Mouse (Mus musculus) neural tube, embryonic 12.5 days (tissue): ENCODE measurements around the gene Mpo. TPM values are rescaled to one million over a fixed set of nuclear protein-coding genes. Genes with fewer than 3 reads are reported as not detected.

Source experiments
- ATAC-seq: fragments of 200-750 bp; cut with Nextera tagmentation; 2 replicates; pipeline ENCODE4 v1.8.0; 2017; ENCODE audit warnings: low read depth, mild to moderate bottlenecking, moderate TSS enrichment, moderate library complexity; ENCODE audit not compliant: low FRiP score
- H3K27ac ChIP-seq: fragments of 300-500 bp; sonication (generic); 2 replicates; pipeline ENCODE4 v1.5.1; 2016
- H3K27me3 ChIP-seq: fragments of 300-500 bp; sonication (generic); replicated peaks from 2 replicates; pipeline ENCODE4 v1.6.1; 2016; ENCODE audit warnings: mild to moderate bottlenecking
- H3K36me3 ChIP-seq: fragments of 300-500 bp; sonication (generic); 2 replicates; pipeline ENCODE4 v1.6.1; 2016; ENCODE audit warnings: mild to moderate bottlenecking
- H3K4me1 ChIP-seq: fragments of 300-500 bp; sonication (generic); 2 replicates; pipeline ENCODE4 v1.6.1; 2016
- H3K4me2 ChIP-seq: fragments of 300-500 bp; sonication (generic); replicated peaks from 2 replicates; pipeline ENCODE4 v1.6.1; 2016; ENCODE audit warnings: mild to moderate bottlenecking
- H3K4me3 ChIP-seq: fragments of 300-500 bp; sonication (generic); 2 replicates; pipeline ENCODE4 v1.5.1; 2016
- H3K9ac ChIP-seq: fragments of 300-500 bp; sonication (generic); 2 replicates; pipeline ENCODE4 v1.6.1; 2016; ENCODE audit warnings: mild to moderate bottlenecking
- H3K9me3 ChIP-seq: fragments of 300-500 bp; sonication (generic); 2 replicates; pipeline ENCODE4 v1.6.1; 2016; ENCODE audit warnings: mild to moderate bottlenecking
- WGBS: fragments of 180-500 bp; shearing (Covaris S2); methylation state at CpG from one replicate; pipeline ENCODE4 v1.1.7; 2016; 5-methylcytosine and 5-hydroxymethylcytosine counted together
- polyA plus RNA-seq: library from polyadenylated mRNA; unstranded; fragments of >200 nt; fragmentation: Nextera tagmentation; extraction: Ambion mirVana; gene quantifications from 2 replicates; pipeline ENCODE4 v1.2.1, GENCODE M21; 2016

Mpo gene
- polyA plus RNA-seq, 1 experiment from 2014 or later = 2.8 TPM

DNA sequence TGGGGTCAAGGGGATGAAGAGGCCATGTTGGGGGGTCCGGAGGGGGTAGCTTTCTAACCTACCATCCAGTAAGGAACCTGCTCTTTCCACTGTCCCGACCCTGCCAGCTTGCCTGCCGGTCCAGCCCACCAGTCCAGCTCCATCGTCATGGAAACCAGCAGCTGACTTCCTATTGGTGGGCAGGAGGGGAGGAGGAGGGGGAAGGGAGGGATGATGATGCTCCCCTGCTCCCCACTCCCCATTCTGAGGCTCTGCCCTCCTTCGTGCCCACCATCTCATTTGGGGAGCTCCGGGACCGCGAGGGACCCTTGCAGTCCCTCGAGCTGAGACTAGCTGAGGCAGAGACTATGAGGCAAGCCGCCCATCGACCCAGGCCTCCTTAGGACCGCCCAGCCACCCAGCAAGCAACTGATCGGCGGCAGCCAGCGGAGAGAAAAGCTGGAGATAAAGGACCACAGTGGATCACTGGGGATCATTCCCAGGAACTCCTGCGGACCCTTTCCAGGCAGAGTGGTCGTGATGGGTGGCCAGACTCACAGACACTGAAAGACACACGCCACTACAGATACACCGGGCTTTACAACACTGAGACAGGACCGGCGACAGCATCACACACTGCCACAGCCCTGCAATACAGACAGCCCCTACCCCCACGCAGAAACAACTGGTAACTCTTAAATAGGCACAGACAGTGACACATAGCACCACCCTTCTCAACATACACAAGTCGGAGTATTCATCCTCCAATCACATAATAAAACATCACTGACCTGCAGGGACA is 32.9 kb upstream of the Mpo start, which contains the start of gene Tspoap1:
Gene Tspoap1, plus strand, starts transcription at position 241 of the 781 bp plus-strand sequence.
- peaks cover 53% of the 10 kb centered on the region for H3K27me3 ChIP-seq
- peak within 1 kb of the TSS; percentile 40 for H3K4me3 ChIP-seq
- no peaks in the 10 kb centered on the region for H3K9me3 ChIP-seq
- peaks cover 42% of the 10 kb centered on the region for H3K4me1 ChIP-seq
- peak; percentile 73; the same call in 1 of the 2 replicates for ATAC-seq
- 5% methylated on average over 23 of the region's 23 CpGs for WGBS
- no peak within 1 kb of the TSS; the same call in 1 of the 2 replicates for H3K27ac ChIP-seq
- peak within 1 kb of the TSS; percentile 67 for H3K9ac ChIP-seq
- no peaks in the 10 kb centered on the region for H3K36me3 ChIP-seq
- peak within 1 kb of the TSS; percentile 96 for H3K4me2 ChIP-seq

DNA sequence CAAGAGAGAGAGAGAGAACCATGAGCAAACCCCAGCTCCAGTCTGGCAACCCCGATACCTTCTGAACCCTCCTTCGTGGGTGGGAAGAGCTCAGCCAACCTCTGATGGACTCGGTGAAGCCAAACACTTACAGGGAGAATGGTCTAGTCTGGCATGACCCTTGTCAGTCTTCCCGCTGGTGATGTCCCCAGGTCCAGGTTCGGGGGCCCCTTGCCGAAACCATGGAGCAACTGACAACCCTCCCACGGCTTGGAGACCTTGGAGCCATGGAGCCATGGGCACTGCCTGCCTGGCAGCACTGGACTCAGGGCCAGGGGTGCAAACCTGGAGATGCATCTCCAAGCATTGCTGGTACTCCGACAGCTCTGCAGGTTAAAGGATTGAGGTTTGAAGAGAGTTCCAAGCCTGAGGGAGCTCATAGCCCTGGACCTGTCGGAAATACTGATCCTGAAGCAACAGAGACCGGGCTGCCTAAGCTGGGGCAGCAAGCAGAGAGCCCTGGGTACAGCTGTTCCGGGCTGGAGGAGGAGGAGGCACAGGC is 32.1 kb upstream of the Mpo start:
- WGBS = 62% methylated on average over 11 of the region's 11 CpGs
- Histone ChIP-seq H3K27me3 (peaks cover 61% of the 10 kb centered on the region), H3K36me3 (no peaks in the 10 kb centered on the region), H3K9ac (peak overlapping the region; percentile 67), H3K4me1 (peaks cover 42% of the 10 kb centered on the region), H3K4me3 (peak overlapping the region; percentile 40), H3K4me2 (peak overlapping the region; percentile 96), H3K9me3 (no peaks in the 10 kb centered on the region), H3K27ac (no peak overlapping the region)
- no peak for ATAC-seq

DNA sequence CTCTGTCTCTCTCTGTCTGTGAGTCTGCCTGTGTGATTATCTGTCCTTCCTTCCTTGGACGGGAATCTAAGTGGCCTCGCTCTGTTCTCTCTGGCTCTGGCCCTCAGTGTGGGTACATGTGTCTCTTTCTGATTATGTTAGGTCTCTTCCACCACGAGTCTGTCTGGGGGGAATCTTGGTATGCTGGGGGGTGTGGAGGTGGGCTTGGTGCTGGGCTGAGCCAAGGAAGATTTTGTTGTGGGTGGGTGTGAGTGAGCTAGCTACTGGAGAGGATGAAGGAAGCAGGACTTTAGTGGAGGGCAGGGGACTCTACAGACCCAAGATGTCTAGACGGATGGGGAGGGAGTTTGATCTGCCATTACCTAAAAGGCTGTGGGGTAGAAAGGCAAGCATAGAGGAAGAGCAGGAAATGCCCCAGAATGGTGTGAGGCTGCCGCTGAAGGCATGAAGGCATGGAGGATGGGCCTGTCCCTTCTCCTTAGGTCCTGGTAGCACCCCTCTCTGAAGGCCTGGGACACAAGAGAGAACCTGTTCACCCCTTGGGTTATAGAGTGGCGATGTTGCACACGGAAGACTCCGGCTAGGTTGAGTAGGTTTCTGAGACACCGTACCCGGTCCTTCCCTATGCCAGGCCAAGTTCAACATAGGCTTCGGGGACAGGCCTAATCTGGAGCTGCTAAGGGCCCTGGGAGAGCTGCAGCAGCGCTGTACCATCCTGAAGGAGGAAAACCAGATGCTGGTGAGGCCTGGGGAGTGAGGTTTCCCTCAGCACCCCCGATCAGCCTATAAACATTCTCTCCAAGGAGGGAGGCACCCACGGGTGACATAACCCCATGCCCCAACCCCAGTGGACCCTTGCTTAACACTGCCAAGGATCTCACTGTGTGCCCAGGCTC is 31.3 kb upstream of the Mpo start:
- peak overlapping the region; percentile 96 for H3K4me2 ChIP-seq
- H3K36me3 ChIP-seq = no peaks in the 10 kb centered on the region
- ATAC-seq = no peak
- 77% methylated on average over 14 of the region's 14 CpGs for WGBS
- no peaks in the 10 kb centered on the region for H3K9me3 ChIP-seq
- H3K4me1 ChIP-seq = peaks cover 42% of the 10 kb centered on the region
- peak overlapping the region; percentile 44 for H3K9ac ChIP-seq
- no peak overlapping the region for H3K27ac ChIP-seq
- H3K4me3 ChIP-seq = peak overlapping the region; percentile 64
- peaks cover 69% of the 10 kb centered on the region for H3K27me3 ChIP-seq

DNA sequence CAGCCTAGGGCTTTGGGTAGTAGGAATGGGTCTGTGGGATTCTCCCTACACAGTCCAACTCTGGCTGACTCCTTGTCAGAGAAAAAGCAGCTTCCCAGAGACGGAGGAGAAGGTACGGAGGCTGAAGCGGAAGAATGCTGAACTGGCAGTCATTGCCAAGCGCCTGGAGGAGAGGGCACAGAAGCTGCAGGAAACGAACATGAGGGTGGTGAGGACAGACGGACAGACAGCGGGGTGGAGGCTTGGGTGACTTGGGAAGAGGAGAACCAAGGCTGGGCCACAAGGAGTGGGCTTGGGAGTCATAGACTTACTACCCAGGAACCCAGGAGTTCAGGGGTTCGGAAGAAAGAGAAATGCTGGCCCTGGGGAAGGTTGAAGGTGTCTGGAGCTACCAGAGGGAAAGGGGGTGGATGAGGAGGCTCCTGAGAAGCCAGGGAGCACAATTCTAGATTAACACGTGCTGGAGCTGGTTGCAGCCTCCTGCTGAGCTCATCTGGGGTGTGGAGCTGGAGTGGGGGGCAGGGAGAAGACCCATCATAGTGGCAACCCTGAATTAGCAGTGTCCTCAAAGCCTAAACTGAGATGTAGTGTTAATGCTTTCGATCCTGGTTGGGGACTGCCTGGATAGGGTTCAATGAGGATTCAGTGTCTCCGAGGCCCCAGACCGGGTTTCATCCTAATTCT is 30.5 kb upstream of the Mpo start:
- Histone ChIP-seq H3K36me3 (no peaks in the 10 kb centered on the region), H3K4me1 (peaks cover 42% of the 10 kb centered on the region), H3K27me3 (peaks cover 70% of the 10 kb centered on the region), H3K9me3 (no peaks in the 10 kb centered on the region), H3K27ac (no peak overlapping the region), H3K4me2 (peak overlapping the region; percentile 96), H3K9ac (peak overlapping the region; percentile 70), H3K4me3 (peak overlapping the region; percentile 64)
- ATAC-seq = no peak
- WGBS = 45% methylated on average over 12 of the region's 12 CpGs

DNA sequence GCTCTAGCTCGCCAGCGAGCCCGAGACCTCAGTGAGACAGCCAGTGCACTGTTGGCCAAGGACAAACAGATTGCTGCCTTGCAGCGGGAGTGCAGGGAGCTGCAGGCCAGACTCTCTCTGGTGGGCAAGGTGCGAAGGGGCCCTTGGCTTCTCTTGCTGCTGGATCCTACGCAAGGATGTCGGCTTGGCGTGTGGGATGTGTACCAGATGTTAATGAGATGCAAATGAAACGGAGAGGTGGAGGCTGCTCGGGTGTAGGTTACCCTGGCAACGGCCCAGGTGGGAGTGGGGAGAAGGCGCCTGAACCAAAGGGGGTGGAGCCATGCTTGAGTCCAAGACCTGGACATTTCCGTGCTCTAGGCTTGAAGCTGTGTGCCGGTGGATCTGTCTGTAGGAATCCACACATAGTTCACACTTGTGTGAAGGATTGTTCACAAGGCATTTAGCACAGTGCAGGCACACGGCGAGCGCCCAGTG is 29.8 kb upstream of the Mpo start:
- H3K4me3 ChIP-seq = peak overlapping the region; percentile 64
- WGBS = 1% methylated on average over 17 of the region's 17 CpGs
- H3K9me3 ChIP-seq = no peaks in the 10 kb centered on the region
- peak overlapping the region; percentile 70 for H3K9ac ChIP-seq
- no peaks in the 10 kb centered on the region for H3K36me3 ChIP-seq
- no peak overlapping the region for H3K27ac ChIP-seq
- peak; percentile 48 for ATAC-seq
- peaks cover 42% of the 10 kb centered on the region for H3K4me1 ChIP-seq
- peak overlapping the region; percentile 96 for H3K4me2 ChIP-seq
- peaks cover 70% of the 10 kb centered on the region for H3K27me3 ChIP-seq

GRCm38 (mm10) chr11:87763988-87764876 is 29.1 kb upstream of the Mpo start:
- peaks cover 42% of the 10 kb centered on the region for H3K4me1 ChIP-seq
- ATAC-seq = peak; percentile 51
- H3K27me3 ChIP-seq = peaks cover 70% of the 10 kb centered on the region
- H3K27ac ChIP-seq = no peak overlapping the region
- H3K4me2 ChIP-seq = peak overlapping the region; percentile 96
- WGBS = under 1% methylated on average over 65 of the region's 65 CpGs
- no peaks in the 10 kb centered on the region for H3K36me3 ChIP-seq
- H3K9ac ChIP-seq = peak overlapping the region; percentile 70
- H3K9me3 ChIP-seq = no peaks in the 10 kb centered on the region
- H3K4me3 ChIP-seq = peak overlapping the region; percentile 64

DNA sequence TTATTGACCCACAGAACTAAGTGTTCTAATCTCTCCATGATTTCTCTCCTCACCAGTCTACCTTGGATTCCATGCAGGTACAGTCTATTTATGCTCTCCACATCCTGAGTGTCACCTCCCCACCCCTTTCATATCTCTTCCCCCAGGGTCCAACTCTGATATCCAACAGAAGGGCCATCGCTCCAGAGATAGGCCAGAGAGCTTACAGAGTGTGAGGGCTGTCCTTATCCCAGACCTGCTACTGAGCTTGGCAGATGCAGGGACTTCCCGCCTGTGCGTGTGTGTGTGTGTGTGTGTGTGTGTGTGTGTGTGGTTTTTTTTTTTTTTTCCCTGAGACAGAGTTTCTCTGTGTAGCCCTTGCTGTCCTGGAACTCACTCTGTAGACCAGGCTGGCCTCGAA is 24.6 kb upstream of the Mpo start:
- H3K27me3 ChIP-seq = peaks cover 35% of the 10 kb centered on the region
- no peak overlapping the region for H3K9ac ChIP-seq
- H3K27ac ChIP-seq = no peak overlapping the region
- no peaks in the 10 kb centered on the region for H3K9me3 ChIP-seq
- H3K36me3 ChIP-seq = 0 out of 2 replicates have a peak, but pooled peaks cover 8% of the 10 kb centered on the region
- no peak for ATAC-seq
- H3K4me2 ChIP-seq = no peak overlapping the region
- H3K4me3 ChIP-seq = no peak overlapping the region
- WGBS = 81% methylated on average over 4 of the region's 4 CpGs
- H3K4me1 ChIP-seq = peaks cover 13% of the 10 kb centered on the region

DNA sequence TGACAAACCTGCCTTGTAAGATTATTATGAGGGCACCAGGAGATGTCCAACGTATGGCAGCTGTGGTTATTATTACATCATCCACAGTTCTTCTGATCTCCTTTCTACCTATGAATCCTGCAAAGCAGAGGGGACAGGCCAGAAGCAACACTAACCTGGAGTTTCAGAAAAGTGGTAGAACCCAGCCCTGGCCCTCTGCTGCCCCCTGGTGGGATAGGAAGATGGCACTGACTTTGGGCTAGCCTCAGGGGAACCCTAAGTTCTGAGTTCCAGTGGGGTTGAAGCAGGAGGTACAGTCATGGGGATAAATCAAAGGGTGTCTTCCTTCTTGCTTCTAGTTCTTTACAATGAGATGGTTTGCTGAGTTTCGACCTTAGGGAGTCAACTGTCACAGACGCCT is 22.4 kb upstream of the Mpo start:
- Histone ChIP-seq H3K4me2 (no peak overlapping the region), H3K27ac (no peak overlapping the region), H3K27me3 (peaks cover 12% of the 10 kb centered on the region), H3K9ac (no peak overlapping the region), H3K36me3 (peaks cover 17% of the 10 kb centered on the region), H3K4me3 (no peak overlapping the region), H3K4me1 (no peaks in the 10 kb centered on the region), H3K9me3 (no peaks in the 10 kb centered on the region)
- ATAC-seq = no peak
- WGBS = 63% methylated on average over 3 of the region's 3 CpGs

GRCm38 (mm10) chr11:87772354-87772753 is 21.0 kb upstream of the Mpo start:
- no peak overlapping the region for H3K4me2 ChIP-seq
- H3K36me3 ChIP-seq = peaks cover 30% of the 10 kb centered on the region
- no peak overlapping the region for H3K9ac ChIP-seq
- H3K4me3 ChIP-seq = no peak overlapping the region
- WGBS = 89% methylated on average over 3 of the region's 3 CpGs
- no peaks in the 10 kb centered on the region for H3K4me1 ChIP-seq
- no peak overlapping the region for H3K27ac ChIP-seq
- no peaks in the 10 kb centered on the region for H3K9me3 ChIP-seq
- H3K27me3 ChIP-seq = peaks cover 1% of the 10 kb centered on the region
- no peak for ATAC-seq

- ATAC-seq = peak; percentile 67; the same call in 1 of the 2 replicates
- no peaks in the 10 kb centered on the region for H3K9me3 ChIP-seq
- peaks cover 14% of the 10 kb centered on the region for H3K4me1 ChIP-seq
- peak overlapping the region; percentile 66 for H3K4me2 ChIP-seq
- no peak overlapping the region for H3K27ac ChIP-seq
- WGBS = 10% methylated on average over 32 of the region's 32 CpGs
- peak overlapping the region; percentile 29; the same call in 1 of the 2 replicates for H3K9ac ChIP-seq
- peaks cover 22% of the 10 kb centered on the region for H3K36me3 ChIP-seq
- H3K27me3 ChIP-seq = peaks cover 14% of the 10 kb centered on the region
- peak overlapping the region; percentile 26 for H3K4me3 ChIP-seq
Measured at GRCm38 (mm10) chr11:87778100-87778765, 15.1 kb upstream of the Mpo start.
